Mouse (Mus musculus) CH12.LX (cell line): Measurements from ENCODE around the gene Trim41. TPM values are rescaled to one million over a fixed set of nuclear protein-coding genes. Genes with fewer than 3 reads are reported as not detected.

ENCODE experiments used
- DNase-seq: peaks from one replicate; pipeline ENCODE4 v3.0.0-alpha.2; 2013; ENCODE audit errors: extremely low read depth
- H3K27ac ChIP-seq: 2 replicates; pipeline ENCODE4 v1.5.1; 2012; ENCODE audit warnings: low read depth, mild to moderate bottlenecking, control low read depth, moderate library complexity; ENCODE audit not compliant: insufficient read depth
- H3K27me3 ChIP-seq: replicated peaks from 2 replicates; pipeline ENCODE3; 2012; ENCODE audit warnings: inconsistent platforms
- H3K36me3 ChIP-seq, 2 experiments: replicated peaks in 1 of 2; 2 replicates each; pipeline versions ENCODE3 to v1.6.1; 2012; ENCODE audit warnings: inconsistent platforms in 1 of 2, low read length in 1 of 2, mild to moderate bottlenecking in 1 of 2, mixed read lengths in 1 of 2, moderate library complexity in 1 of 2; ENCODE audit not compliant: control insufficient read depth in 1 of 2, insufficient read depth in 1 of 2
- H3K4me1 ChIP-seq, 2 experiments: 2 replicates each; pipeline ENCODE4 v1.6.1; 2012; ENCODE audit warnings: inconsistent platforms in 1 of 2, moderate library complexity in 1 of 2; ENCODE audit not compliant: insufficient read depth in 2 of 2, control insufficient read depth in 1 of 2
- H3K4me2 ChIP-seq: 2 replicates; pipeline ENCODE4 v1.6.1; 2012; ENCODE audit warnings: low read depth, mild to moderate bottlenecking, control low read depth; ENCODE audit not compliant: poor library complexity, insufficient read depth, severe bottlenecking
- H3K4me3 ChIP-seq, 3 experiments: fragments of 150-350 bp in 1 of 3; sonication (generic) in 1 of 3; replicated peaks in 1 of 3; 2 replicates each; pipeline versions ENCODE3 to v1.5.1; 2011 to 2012; ENCODE audit warnings: low read depth in 2 of 3, low read length in 2 of 3, mild to moderate bottlenecking in 2 of 3, moderate library complexity in 2 of 3, control low read depth in 1 of 3, improper control_type of control experiment in 1 of 3, inconsistent platforms in 1 of 3, mixed read lengths in 1 of 3; ENCODE audit not compliant: poor library complexity in 1 of 3
- H3K79me2 ChIP-seq: replicated peaks from 2 replicates; pipeline ENCODE4 v1.6.1; 2012; ENCODE audit warnings: mild to moderate bottlenecking, moderate library complexity; ENCODE audit not compliant: control insufficient read depth, poor library complexity, insufficient read depth, severe bottlenecking; ENCODE audit errors: extremely low read depth
- H3K9ac ChIP-seq: 2 replicates; pipeline ENCODE4 v1.6.1; 2012; ENCODE audit warnings: low read depth, mild to moderate bottlenecking, control low read depth, moderate library complexity; ENCODE audit not compliant: insufficient read depth
- H3K9me3 ChIP-seq: replicated peaks from 2 replicates; pipeline ENCODE3; 2012; ENCODE audit warnings: low read length, inconsistent platforms, mixed read lengths
- BHLHE40 ChIP-seq: IDR thresholded peaks from 2 replicates; pipeline ENCODE4 v1.6.1; 2011; ENCODE audit warnings: mild to moderate bottlenecking, low read depth, low read length, improper control_type of control experiment
- CHD1 ChIP-seq: IDR thresholded peaks from 2 replicates; pipeline ENCODE4 v1.6.1; 2012; ENCODE audit warnings: low read depth, low read length, improper control_type of control experiment, inconsistent platforms
- CHD2 ChIP-seq: IDR thresholded peaks from 2 replicates; pipeline ENCODE4 v1.6.1; 2011; ENCODE audit warnings: low read length, improper control_type of control experiment
- CTCF ChIP-seq, 2 experiments: IDR thresholded peaks in 1 of 2; conservative IDR thresholded peaks in 1 of 2; 2 replicates each; pipeline ENCODE4 v1.5.1; 2011 to 2012; ENCODE audit warnings: low read depth in 2 of 2, low read length in 2 of 2, improper control_type of control experiment in 1 of 2, inconsistent platforms in 1 of 2, mild to moderate bottlenecking in 1 of 2, moderate library complexity in 1 of 2
- E2F4 ChIP-seq: IDR thresholded peaks from 2 replicates; pipeline ENCODE4 v1.6.1; 2011; ENCODE audit warnings: low read depth, low read length, improper control_type of control experiment; ENCODE audit not compliant: insufficient replicate concordance
- EP300 ChIP-seq: IDR thresholded peaks from 2 replicates; pipeline ENCODE4 v1.6.1; 2011; ENCODE audit warnings: low read length, improper control_type of control experiment
- ETS1 ChIP-seq: conservative IDR thresholded peaks from 2 replicates; pipeline ENCODE4 v1.6.1; 2012; ENCODE audit warnings: low read depth, mild to moderate bottlenecking, inconsistent platforms, low read length, improper control_type of control experiment, moderate library complexity
- GABPA ChIP-seq: IDR thresholded peaks from 2 replicates; pipeline ENCODE4 v1.6.1; 2012; ENCODE audit warnings: low read depth, low read length, improper control_type of control experiment, inconsistent platforms; ENCODE audit not compliant: insufficient replicate concordance
- HCFC1 ChIP-seq: IDR thresholded peaks from 2 replicates; pipeline ENCODE4 v1.6.1; 2012; ENCODE audit warnings: low read depth, mild to moderate bottlenecking, inconsistent platforms, low read length, improper control_type of control experiment
- IRF4 ChIP-seq: IDR thresholded peaks from 2 replicates; pipeline ENCODE4 v1.6.1; 2014; ENCODE audit warnings: low read depth, mild to moderate bottlenecking, inconsistent platforms, low read length, improper control_type of control experiment
- JUN ChIP-seq: IDR thresholded peaks from 2 replicates; pipeline ENCODE4 v1.6.1; 2011; ENCODE audit warnings: low read depth, mild to moderate bottlenecking, low read length, improper control_type of control experiment, moderate library complexity; ENCODE audit not compliant: insufficient read depth
- JUND ChIP-seq: conservative IDR thresholded peaks from 2 replicates; pipeline ENCODE4 v1.6.1; 2011; ENCODE audit warnings: low read depth, low read length, improper control_type of control experiment
- MEF2A ChIP-seq: IDR thresholded peaks from 2 replicates; pipeline ENCODE4 v1.6.1; 2014; ENCODE audit warnings: low read depth, mild to moderate bottlenecking, inconsistent platforms, low read length, improper control_type of control experiment, borderline replicate concordance
- MYC ChIP-seq: IDR thresholded peaks from 2 replicates; pipeline ENCODE4 v1.6.1; 2011; ENCODE audit warnings: low read depth, mild to moderate bottlenecking, improper control_type of control experiment, low read length
- NELFE ChIP-seq: IDR thresholded peaks from 2 replicates; pipeline ENCODE4 v1.6.1; 2011; ENCODE audit warnings: low read depth, low read length, improper control_type of control experiment
- NRF1 ChIP-seq: IDR thresholded peaks from 2 replicates; pipeline ENCODE4 v1.6.1; 2014; ENCODE audit warnings: low read depth, mild to moderate bottlenecking, inconsistent platforms, low read length, improper control_type of control experiment, moderate library complexity
- PAX5 ChIP-seq: IDR thresholded peaks from 2 replicates; pipeline ENCODE4 v1.6.1; 2012; ENCODE audit warnings: low read length, inconsistent platforms, mixed read lengths
- POLR2AphosphoS2 ChIP-seq: IDR thresholded peaks from 2 replicates; pipeline ENCODE4 v1.6.1; 2011; ENCODE audit warnings: low read depth, low read length, improper control_type of control experiment
- RAD21 ChIP-seq: IDR thresholded peaks from 2 replicates; pipeline ENCODE4 v1.6.1; 2011; ENCODE audit warnings: low read depth, mild to moderate bottlenecking, low read length, improper control_type of control experiment, moderate library complexity
- RCOR1 ChIP-seq: conservative IDR thresholded peaks from 2 replicates; pipeline ENCODE4 v1.6.1; 2012; ENCODE audit warnings: low read depth, mild to moderate bottlenecking, inconsistent platforms, low read length, improper control_type of control experiment
- SIN3A ChIP-seq: IDR thresholded peaks from 2 replicates; pipeline ENCODE4 v1.6.1; 2012; ENCODE audit warnings: low read length, improper control_type of control experiment, inconsistent platforms
- SMC3 ChIP-seq: IDR thresholded peaks from 2 replicates; pipeline ENCODE4 v1.6.1; 2011; ENCODE audit warnings: low read depth, low read length, improper control_type of control experiment
- TBP ChIP-seq: conservative IDR thresholded peaks from 2 replicates; pipeline ENCODE4 v1.6.1; 2011; ENCODE audit warnings: low read depth, low read length, improper control_type of control experiment
- TCF12 ChIP-seq: IDR thresholded peaks from 2 replicates; pipeline ENCODE4 v1.6.1; 2014; ENCODE audit warnings: low read depth, mild to moderate bottlenecking, inconsistent platforms, low read length, improper control_type of control experiment
- UBTF ChIP-seq: IDR thresholded peaks from 2 replicates; pipeline ENCODE4 v1.6.1; 2012; ENCODE audit warnings: low read depth, mild to moderate bottlenecking, inconsistent platforms, low read length, improper control_type of control experiment, moderate library complexity
- USF1 ChIP-seq: IDR thresholded peaks from 2 replicates; pipeline ENCODE4 v1.6.1; 2014; ENCODE audit warnings: low read depth, mild to moderate bottlenecking, inconsistent platforms, low read length, improper control_type of control experiment
- USF2 ChIP-seq: conservative IDR thresholded peaks from 2 replicates; pipeline ENCODE4 v1.6.1; 2011; ENCODE audit warnings: low read depth, low read length, improper control_type of control experiment
- ZC3H11A ChIP-seq: IDR thresholded peaks from 2 replicates; pipeline ENCODE4 v1.6.1; 2012; ENCODE audit warnings: low read depth, mild to moderate bottlenecking, inconsistent platforms, low read length, improper control_type of control experiment
- ZKSCAN1 ChIP-seq: IDR thresholded peaks from 2 replicates; pipeline ENCODE4 v1.6.1; 2012; ENCODE audit warnings: low read depth, inconsistent platforms, low read length, improper control_type of control experiment, borderline replicate concordance
- ZMIZ1 ChIP-seq: IDR thresholded peaks from 2 replicates; pipeline ENCODE4 v1.6.1; 2012; ENCODE audit warnings: low read depth, mild to moderate bottlenecking, inconsistent platforms, low read length, improper control_type of control experiment
- dilution Hi-C: fragments of 300-500 bp; cut with MboI; formaldehyde crosslinking; loops from 2 replicates; pipeline ENCODE4 v1.14.3; 2020; ENCODE audit warnings: low sequenced_read_pairs; ENCODE audit not compliant: extremely low pct_unique_long_range_greater_than_20kb, extremely low pct_ligation_motif_present
- in situ Hi-C: fragments of 300-500 bp; cut with MboI; formaldehyde crosslinking; loops from 3 replicates; pipeline ENCODE4 v1.14.3; 2019; ENCODE audit warnings: low sequenced_read_pairs, low pct_ligation_motif_present, low pct_unique_long_range_greater_than_20kb, mixed read lengths
- polyA plus RNA-seq: library from polyadenylated mRNA; unstranded; fragments of >175 nt; gene quantifications from 2 replicates; pipeline ENCODE4 v1.2.1, GENCODE M21; 2012; ENCODE audit warnings: low read depth; ENCODE audit not compliant: insufficient read length
- total RNA-seq, 2 experiments: library from RNA; depleted of rRNA; stranded (reverse); fragments of 300-350 nt in 1 of 2; fragments of >200 nt in 1 of 2; gene quantifications; 2 replicates each; pipeline ENCODE4 v1.2.3; 2012 to 2014

Trim41 gene
- total and polyA plus RNA-seq, 3 experiments = 18.8 to 51.6 (median 36.0) TPM

DNA sequence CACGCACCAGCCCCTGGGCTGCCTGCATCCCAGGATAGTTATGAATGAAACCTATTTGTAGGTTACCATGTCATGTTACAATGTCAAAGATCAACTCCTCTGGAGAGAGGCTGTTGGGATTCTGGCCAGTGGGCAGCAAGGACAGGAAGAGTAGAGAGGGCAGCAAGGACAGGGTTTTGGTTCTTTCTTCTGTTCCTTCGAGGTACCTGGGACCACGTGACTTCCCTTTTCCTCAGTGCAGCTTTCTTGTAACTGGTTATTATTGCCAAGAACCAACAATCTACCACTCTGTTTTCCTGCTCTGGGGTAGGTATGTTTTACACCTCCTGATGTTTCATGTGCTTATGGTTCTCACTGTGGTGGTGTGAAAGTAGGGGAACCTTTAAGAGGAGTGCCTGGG, 46.7 kb upstream of the Trim41 start:
- in situ Hi-C loops = loop anchor here (25.0 kb wide), 2 partner anchors 277 to 548 kb away; partner anchors contain the start of gene Olfr1389
- dilution Hi-C loops = no loop called here
- Histone ChIP-seq H3K9ac (no peak overlapping the region), H3K36me3 (peaks cover 25 to 48% of the 10 kb centered on the region in 2 experiments), H3K27ac (no peak overlapping the region), H3K27me3 (no peaks in the 10 kb centered on the region), H3K4me3 (no peak overlapping the region), H3K79me2 (peaks cover 12% of the 10 kb centered on the region), H3K9me3 (no peaks in the 10 kb centered on the region), H3K4me2 (no peak overlapping the region), H3K4me1 (peaks cover 0 to 15% of the 10 kb centered on the region in 2 experiments; a peak in 2 of 4 replicates)
- no peak for TF ChIP-seq MYC
- TF ChIP-seq E2F4 = no peak
- no peak for TF ChIP-seq JUND
- no peak for TF ChIP-seq PAX5
- TF ChIP-seq TCF12 = no peak
- no peak for TF ChIP-seq CTCF (conservative IDR thresholded peaks at IDR 0.05 in 1 of 2, IDR thresholded peaks at IDR 0.05 in 1 of 2; ENCODE audit: low read depth in 2 of 2, low read length in 2 of 2)
- TF ChIP-seq NELFE = no peak
- no peak for TF ChIP-seq CHD2
- TF ChIP-seq MEF2A = no peak
- no peak for TF ChIP-seq USF2
- TF ChIP-seq GABPA = no peak
- TF ChIP-seq ZMIZ1 = no peak
- no peak for TF ChIP-seq SMC3
- TF ChIP-seq ZKSCAN1 = no peak
- DNase-seq = no peak

DNA sequence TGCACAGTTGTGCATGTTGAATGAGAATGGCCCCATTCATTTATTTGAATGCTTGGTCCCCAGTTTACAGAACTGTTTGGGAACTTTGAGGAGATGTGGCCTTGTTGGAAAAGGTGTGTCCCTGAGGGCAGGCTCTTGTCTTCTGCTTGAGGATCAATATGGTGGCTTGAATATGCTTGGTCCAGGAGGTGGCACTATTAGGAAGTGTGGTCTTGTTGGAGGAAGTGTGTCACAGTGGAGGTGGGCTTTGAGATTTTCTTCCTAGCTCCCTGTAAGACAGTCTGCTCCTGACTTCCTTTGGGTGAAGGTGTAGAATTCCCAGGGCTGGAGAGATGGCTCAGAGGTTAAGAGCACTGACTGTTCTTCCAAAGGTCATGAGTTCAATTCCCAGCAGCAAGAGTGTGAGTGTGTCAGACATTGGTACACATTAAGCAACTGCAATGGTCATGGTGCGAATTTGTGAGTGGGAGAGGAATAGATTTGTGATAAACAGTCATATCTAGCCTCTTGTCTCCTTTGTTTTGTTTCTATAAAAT, 45.7 kb upstream of the Trim41 start:
- H3K27ac ChIP-seq = no peak overlapping the region
- dilution Hi-C loops = no loop called here
- H3K4me1 ChIP-seq = peaks cover 0 to 15% of the 10 kb centered on the region in 2 experiments; a peak in 2 of 4 replicates
- no peaks in the 10 kb centered on the region for H3K27me3 ChIP-seq
- H3K36me3 ChIP-seq = peaks cover 25 to 44% of the 10 kb centered on the region in 2 experiments
- no peaks in the 10 kb centered on the region for H3K9me3 ChIP-seq
- peaks cover 7% of the 10 kb centered on the region for H3K79me2 ChIP-seq
- H3K9ac ChIP-seq = no peak overlapping the region
- H3K4me3 ChIP-seq = no peak overlapping the region
- H3K4me2 ChIP-seq = no peak overlapping the region
- in situ Hi-C loops = loop anchor here (25.0 kb wide), 2 partner anchors 276 to 549 kb away; partner anchors contain the start of gene Olfr1389
- no peak for DNase-seq
- no peak for TF ChIP-seq JUND
- no peak for TF ChIP-seq EP300
- TF ChIP-seq CHD1 = no peak
- no peak for TF ChIP-seq ZKSCAN1
- peak in 1 of 2 experiments; percentile 61; a peak in 2 of 4 replicates for TF ChIP-seq CTCF (conservative IDR thresholded peaks at IDR 0.05 in 1 of 2, IDR thresholded peaks at IDR 0.05 in 1 of 2; ENCODE audit: low read depth in 2 of 2, low read length in 2 of 2)
- TF ChIP-seq UBTF = no peak
- no peak for TF ChIP-seq ZMIZ1
- TF ChIP-seq TCF12 = no peak
- no peak for TF ChIP-seq ETS1
- TF ChIP-seq GABPA = no peak
- TF ChIP-seq MEF2A = no peak
- TF ChIP-seq RCOR1 = no peak
- peak; percentile 42 for TF ChIP-seq RAD21
- no peak for TF ChIP-seq USF1
- no peak for TF ChIP-seq SIN3A
- TF ChIP-seq NRF1 = no peak
- TF ChIP-seq SMC3 = peak; percentile 74
- TF ChIP-seq HCFC1 = no peak
- TF ChIP-seq JUN = no peak
- TF ChIP-seq ZC3H11A = no peak
- TF ChIP-seq TBP = peak; percentile 97
- no peak for TF ChIP-seq BHLHE40
- TF ChIP-seq MYC = no peak
- TF ChIP-seq USF2 = no peak; the same call in 1 of the 2 replicates
- no peak for TF ChIP-seq POLR2AphosphoS2
- no peak for TF ChIP-seq IRF4
